Mouse (Mus musculus) cortical plate, adult 2 months (tissue): ENCODE results near the gene Mical2. TPM values are rescaled to one million over a fixed set of nuclear protein-coding genes. Genes with fewer than 3 reads are reported as not detected.

Source experiments
- H3K27ac ChIP-seq: fragments of 200-500 bp; 2 replicates; pipeline ENCODE4 v1.5.1; 2012; ENCODE audit warnings: low read length, control low read depth, inconsistent platforms; ENCODE audit not compliant: insufficient read depth
- H3K4me1 ChIP-seq: fragments of 200-500 bp; 2 replicates; pipeline ENCODE4 v1.6.1; 2011; ENCODE audit warnings: low read length; ENCODE audit not compliant: control insufficient read depth, insufficient read depth
- H3K4me3 ChIP-seq: fragments of 200-500 bp; 2 replicates; pipeline ENCODE4 v1.5.1; 2011; ENCODE audit warnings: mild to moderate bottlenecking, low read length, control low read depth; ENCODE audit not compliant: insufficient read depth
- CTCF ChIP-seq: fragments of 200-500 bp; IDR thresholded peaks from 2 replicates; pipeline ENCODE4 v1.5.1; 2011; ENCODE audit warnings: mild to moderate bottlenecking, control low read depth, low read length; ENCODE audit not compliant: insufficient read depth; ENCODE audit errors: extremely low read depth
- POLR2A ChIP-seq: fragments of 200-500 bp; IDR thresholded peaks from 2 replicates; pipeline ENCODE4 v1.6.1; 2011; ENCODE audit warnings: mild to moderate bottlenecking, low read length, control low read depth; ENCODE audit not compliant: insufficient read depth; ENCODE audit errors: extremely low read depth
- polyA plus RNA-seq: library from polyadenylated mRNA; depleted of rRNA; stranded (reverse); fragments of >200 nt; gene quantifications from 2 replicates; pipeline ENCODE4 v1.2.3, GENCODE M21; 2012

Gene Mical2
- polyA plus RNA-seq, 1 experiment, result 371 TPM

DNA sequence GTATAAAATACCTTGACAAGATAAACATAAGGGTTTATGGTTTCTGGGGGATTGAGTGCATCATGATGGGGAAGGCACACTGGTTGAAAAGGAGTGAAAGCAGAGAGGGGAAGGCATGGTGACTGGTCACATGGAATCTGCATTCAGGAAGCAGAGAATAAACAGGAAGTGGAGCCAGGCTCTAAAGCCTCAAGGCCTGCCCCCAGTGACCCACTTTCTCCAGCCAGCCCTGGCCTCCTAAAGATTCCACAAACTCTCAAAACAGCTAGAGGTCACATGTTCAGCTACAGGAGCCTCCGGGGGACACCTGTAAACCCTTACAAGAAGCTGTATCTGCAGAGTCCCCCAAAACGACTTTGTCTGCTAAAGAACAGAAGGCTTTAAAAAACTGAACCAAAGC, 179.4 kb downstream of the Mical2 start:
- H3K27ac ChIP-seq, result no peak overlapping the region
- no peak overlapping the region for H3K4me3 ChIP-seq
- H3K4me1 ChIP-seq, result peaks cover 2% of the 10 kb centered on the region; the same call in 1 of the 2 replicates
- TF ChIP-seq CTCF (no peak), POLR2A (no peak)

DNA sequence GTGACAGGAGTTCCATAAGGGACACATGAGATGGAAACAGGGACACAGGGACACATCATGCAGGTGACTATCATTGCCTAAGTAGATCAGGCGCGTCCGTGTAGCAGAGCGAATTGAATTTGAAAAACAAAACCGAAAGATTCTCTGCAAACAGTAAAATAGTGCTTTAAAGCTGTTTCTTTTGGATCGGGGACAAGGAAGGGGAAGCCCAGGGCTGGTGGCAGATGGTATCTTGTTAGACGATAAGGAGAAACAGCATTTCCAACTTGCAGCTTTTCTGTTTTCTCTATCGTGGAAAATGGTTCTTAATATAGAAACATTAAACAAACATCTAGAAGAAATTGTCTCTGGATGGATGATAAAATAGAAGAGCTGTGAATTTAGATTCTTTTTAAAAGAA, 179.9 kb downstream of the Mical2 start:
- H3K4me1 ChIP-seq, result peaks cover 2% of the 10 kb centered on the region; the same call in 1 of the 2 replicates
- H3K27ac ChIP-seq, result no peak overlapping the region
- TF ChIP-seq CTCF (no peak), POLR2A (no peak)
- no peak overlapping the region for H3K4me3 ChIP-seq

DNA sequence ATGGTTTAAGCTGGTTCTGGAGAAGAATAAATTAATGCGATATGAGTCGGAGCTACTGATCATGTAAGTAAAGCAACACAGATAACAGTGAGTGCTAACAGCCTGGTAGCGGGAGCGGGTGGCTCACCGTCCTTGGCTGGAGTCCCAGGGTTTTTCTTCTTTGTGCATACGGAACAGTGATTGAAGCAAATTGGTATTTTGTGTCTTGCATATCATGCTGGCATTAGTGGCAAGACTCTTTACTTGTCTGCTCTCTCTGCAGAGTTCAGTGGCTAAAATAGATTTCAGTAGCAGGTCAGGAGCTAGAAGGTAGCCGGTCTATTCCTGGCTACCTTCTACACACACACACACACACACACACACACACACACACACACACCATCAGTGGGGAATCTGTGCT, 181.9 kb downstream of the Mical2 start:
- no peak overlapping the region for H3K27ac ChIP-seq
- peaks cover 2% of the 10 kb centered on the region; the same call in 1 of the 2 replicates for H3K4me1 ChIP-seq
- TF ChIP-seq CTCF, result no peak
- H3K4me3 ChIP-seq, result no peak overlapping the region

DNA sequence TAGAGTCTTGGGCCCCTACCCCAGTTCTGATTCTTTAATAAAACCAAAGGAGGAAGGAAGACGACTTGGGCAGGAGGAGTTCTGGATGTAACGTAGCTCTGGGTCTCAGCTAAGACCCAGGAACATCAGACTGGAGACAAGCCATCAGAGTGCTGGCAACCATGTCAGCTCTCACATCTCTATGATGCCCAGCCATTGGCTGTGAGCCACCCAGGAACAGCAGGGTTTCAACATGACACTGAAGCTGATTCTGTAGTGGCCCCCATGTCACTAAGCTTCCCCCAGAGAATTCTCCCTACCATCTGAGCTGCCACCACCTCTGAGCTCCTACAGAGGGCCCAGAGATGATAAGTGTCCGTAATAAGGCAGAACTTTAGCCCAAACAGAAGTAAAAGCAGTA, 184.3 kb downstream of the Mical2 start:
- Histone ChIP-seq H3K4me3 (no peak overlapping the region), H3K27ac (no peak overlapping the region), H3K4me1 (peaks cover 2% of the 10 kb centered on the region; the same call in 1 of the 2 replicates)
- TF ChIP-seq POLR2A, result no peak
- no peak for TF ChIP-seq CTCF

DNA sequence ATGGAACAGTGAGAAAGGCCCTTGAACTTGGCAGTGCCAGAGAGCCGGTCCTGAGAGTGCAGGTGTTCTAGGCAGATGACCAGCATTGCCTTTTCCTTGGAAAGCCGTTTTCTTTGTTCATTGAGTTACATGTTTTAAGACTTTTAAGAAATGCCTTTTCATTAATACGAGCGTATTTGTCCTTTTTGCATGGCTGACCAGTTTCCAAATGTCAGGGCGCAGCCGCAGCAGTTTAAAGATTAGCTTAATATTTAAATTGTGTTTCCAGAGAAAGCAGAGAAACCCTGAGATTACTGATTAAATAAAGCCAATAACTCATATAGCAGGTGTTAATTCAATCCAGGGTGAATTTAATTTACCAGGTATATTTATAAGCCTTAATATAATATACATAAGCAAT, 187.6 kb downstream of the Mical2 start:
- H3K4me1 ChIP-seq, result no peaks in the 10 kb centered on the region; the same call in 1 of the 2 replicates
- H3K4me3 ChIP-seq, result no peak overlapping the region
- TF ChIP-seq POLR2A (no peak), CTCF (no peak)
- no peak overlapping the region for H3K27ac ChIP-seq

DNA sequence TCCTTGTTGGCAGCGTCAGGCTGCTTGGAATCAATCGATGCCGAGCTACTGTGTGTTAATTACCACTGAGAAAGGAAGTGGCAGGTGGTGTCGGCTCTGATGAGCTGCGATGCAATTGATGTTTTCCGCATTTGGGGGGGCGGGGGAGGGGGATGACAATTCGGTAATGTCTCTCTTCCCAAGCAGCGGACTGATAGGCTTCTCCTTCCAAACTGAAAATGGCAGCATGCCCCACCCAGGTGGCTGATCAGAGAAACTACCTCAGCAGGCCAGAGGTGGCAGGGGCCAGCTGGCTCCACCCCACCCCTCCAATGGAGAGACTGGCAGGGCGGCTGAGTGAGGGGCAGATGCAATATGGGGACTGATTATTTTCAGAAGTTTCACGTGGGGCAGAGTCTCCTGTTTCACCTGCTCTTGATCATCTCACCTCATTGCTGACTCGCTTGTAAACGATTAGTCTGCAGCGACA, 190.4 kb downstream of the Mical2 start:
- TF ChIP-seq POLR2A (no peak), CTCF (no peak)
- no peaks in the 10 kb centered on the region; the same call in 1 of the 2 replicates for H3K4me1 ChIP-seq
- H3K27ac ChIP-seq, result no peak overlapping the region
- H3K4me3 ChIP-seq, result no peak overlapping the region

DNA sequence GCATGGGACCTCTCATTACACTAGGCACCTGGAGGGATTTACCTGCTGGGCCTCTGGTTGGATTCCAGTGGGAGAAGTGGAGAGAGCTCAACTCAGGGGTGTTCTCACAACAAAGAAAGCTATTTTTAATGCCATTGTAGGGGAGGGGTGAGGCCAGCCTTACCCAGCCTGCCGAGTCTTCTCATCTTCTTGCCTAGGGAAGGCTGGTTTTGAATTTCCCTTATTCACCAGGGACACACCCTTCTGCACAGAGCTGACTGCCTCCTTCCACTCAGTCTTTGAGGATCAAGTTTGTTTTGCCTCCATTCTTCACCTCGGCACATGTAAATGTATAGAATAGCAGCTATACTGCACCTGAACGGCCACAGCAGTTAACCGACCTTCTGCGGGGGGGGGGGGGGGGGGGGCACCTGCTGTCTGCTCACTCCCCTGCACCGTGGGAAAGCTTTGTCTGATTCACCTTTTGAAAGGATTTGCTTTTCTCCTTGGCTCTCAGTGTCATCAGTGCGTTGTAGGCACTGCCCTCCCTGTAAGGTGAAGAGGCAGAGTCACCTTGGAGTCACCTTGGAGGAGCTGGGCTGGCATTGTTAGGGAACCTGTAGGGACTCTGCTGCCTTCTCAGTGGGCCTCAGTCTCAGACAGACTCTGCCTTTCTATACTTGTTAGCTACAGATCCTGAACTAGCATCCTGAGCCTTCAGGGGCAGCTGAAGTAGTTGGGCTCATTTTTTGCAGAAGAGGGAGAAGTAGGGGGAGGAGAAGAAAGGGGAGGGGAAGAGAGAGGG, 191.3 kb downstream of the Mical2 start:
- H3K4me3 ChIP-seq, result no peak overlapping the region
- H3K27ac ChIP-seq, result no peak overlapping the region
- no peaks in the 10 kb centered on the region; the same call in 1 of the 2 replicates for H3K4me1 ChIP-seq
- no peak for TF ChIP-seq POLR2A
- no peak for TF ChIP-seq CTCF

DNA sequence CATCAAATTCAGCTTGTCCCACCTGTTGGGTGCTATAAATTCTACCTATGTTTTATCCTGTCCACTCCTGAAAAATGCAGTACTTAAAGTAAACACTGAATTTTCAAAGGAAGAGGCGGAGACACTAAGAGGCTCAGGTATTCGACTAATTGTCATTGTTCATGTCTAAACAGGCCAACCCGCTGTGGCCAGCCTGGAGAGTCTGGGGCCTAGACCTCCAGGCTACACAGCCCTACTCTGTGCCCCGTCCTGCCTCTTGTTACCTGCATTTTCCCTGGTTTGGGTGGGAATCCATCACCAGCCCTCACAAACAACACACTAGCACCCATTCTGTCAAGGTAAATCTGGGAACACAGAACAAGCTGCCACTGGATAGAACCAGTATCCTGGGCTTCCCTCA, 191.9 kb downstream of the Mical2 start:
- Histone ChIP-seq H3K4me1 (no peaks in the 10 kb centered on the region; the same call in 1 of the 2 replicates), H3K27ac (no peak overlapping the region), H3K4me3 (no peak overlapping the region)
- TF ChIP-seq CTCF (no peak), POLR2A (no peak)

DNA sequence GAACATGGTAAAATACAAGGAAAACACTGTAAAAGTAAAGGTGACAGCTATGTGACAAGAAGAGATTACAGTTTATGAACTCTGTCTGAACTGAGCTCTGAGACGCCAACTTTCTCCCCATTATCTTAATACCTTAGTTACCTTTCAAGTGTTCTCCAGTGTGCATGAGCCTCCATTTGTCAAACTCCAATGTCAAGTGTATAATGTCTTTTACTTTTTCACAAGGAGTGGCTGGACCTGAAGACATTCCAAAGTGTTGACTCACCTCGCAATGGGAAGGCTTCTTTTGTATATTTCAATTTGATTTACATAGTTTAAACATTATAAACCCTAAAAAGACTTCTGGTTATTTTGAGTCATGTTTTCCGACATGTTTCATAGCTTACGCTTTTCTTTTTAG, 197.8 kb downstream of the Mical2 start:
- no peak overlapping the region for H3K27ac ChIP-seq
- H3K4me1 ChIP-seq, result no peaks in the 10 kb centered on the region
- H3K4me3 ChIP-seq, result no peak overlapping the region
- TF ChIP-seq CTCF (no peak), POLR2A (no peak)

DNA sequence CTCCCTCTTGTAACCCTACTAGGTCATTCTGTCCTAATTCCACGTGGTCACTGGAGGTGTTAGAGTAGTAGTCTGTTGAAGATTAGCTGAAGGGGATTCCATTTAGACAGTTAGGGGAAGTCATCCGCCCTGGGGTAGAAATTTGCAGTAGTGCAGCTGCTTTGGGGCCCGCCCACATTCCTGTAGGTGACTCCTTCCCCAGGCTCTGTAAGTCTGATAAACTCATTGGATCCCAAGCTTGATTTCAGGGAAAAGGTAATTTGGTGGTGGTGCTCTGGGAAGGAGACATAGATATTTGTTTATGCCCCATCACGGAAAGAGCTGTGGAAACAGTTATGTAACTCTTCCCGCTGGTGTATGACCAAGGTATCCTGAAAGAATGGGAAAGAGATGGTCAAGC, 201.2 kb downstream of the Mical2 start:
- Histone ChIP-seq H3K27ac (no peak overlapping the region), H3K4me1 (no peaks in the 10 kb centered on the region), H3K4me3 (no peak overlapping the region)
- TF ChIP-seq CTCF (no peak), POLR2A (no peak)
